Mouse (Mus musculus) lung, adult 2 months (tissue): ENCODE results near the gene Mbnl1.

ENCODE experiments used
- CTCF ChIP-seq: fragments of 200-500 bp; IDR thresholded peaks from 2 replicates; pipeline ENCODE4 v1.5.1; 2011; ENCODE audit warnings: mild to moderate bottlenecking, low read length, control low read depth; ENCODE audit not compliant: insufficient read depth
- POLR2A ChIP-seq: fragments of 200-500 bp; IDR thresholded peaks from 2 replicates; pipeline ENCODE4 v1.6.1; 2011; ENCODE audit warnings: low read depth, mild to moderate bottlenecking, control low read depth, low read length, borderline replicate concordance; ENCODE audit errors: extremely low read depth

- TF ChIP-seq CTCF: no peak
- no peak for TF ChIP-seq POLR2A
Measured at GRCm38 (mm10) chr3:60473861-60474653, 1.4 kb downstream of the Mbnl1 start.
